26 mouse cellular contexts compared by ENCODE assay signal in the genomic region with DNA sequence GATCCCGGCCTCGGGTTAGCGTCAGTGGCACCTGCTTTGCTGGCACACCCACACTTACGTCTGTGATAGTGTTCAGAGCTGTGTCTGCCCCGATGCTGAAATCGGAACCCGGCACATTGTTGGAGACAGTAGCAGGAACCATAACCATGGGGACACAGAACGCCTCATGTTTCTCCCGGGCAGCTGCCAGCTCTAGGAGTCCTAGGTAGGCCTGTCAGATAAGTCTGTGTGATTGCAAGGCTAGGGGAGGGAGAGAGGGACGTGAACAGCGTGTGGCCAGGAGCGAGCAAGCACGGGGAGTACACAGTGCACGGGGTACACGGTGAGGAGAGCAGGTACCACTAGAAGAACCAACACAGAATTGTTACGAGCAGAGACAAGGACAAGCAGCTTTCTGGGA. TPM values are rescaled to one million over a fixed set of nuclear protein-coding genes. Genes with fewer than 3 reads are reported as not detected.
DNase-seq lines count a peak whose midpoint lies in the region; ATAC-seq lines count a peak whose summit lies in the region.
"Had no signal": no experiment of that assay in that cellular context is flagged by ENCODE, and none has a peak within 500 bp of the region (broad histone marks: within the 10 kb centered on the region; RNA-seq: fewer than 3 reads in every experiment).

No protein-coding gene starts in this region.

- no peaks in the 10 kb centered on the region for H3K9me3 ChIP-seq in limb, embryonic 15.5 days
- H3K9me3 ChIP-seq in limb, embryonic 10.5 days (replicated peaks): no peaks in the 10 kb centered on the region
- H3K9me3 ChIP-seq: embryonic facial prominence, embryonic 13.5 days; kidney, embryonic 15.5 days; liver, embryonic 13.5 days; midbrain, embryonic 13.5 days; stomach, embryonic 15.5 days had no signal

- no peaks in the 10 kb centered on the region for H3K36me3 ChIP-seq in limb, embryonic 15.5 days
- no peaks in the 10 kb centered on the region for H3K36me3 ChIP-seq in limb, embryonic 10.5 days
- H3K36me3 ChIP-seq: embryonic facial prominence, embryonic 13.5 days; kidney, embryonic 15.5 days; liver, embryonic 13.5 days; midbrain, embryonic 13.5 days; stomach, embryonic 15.5 days had no signal

- no peaks in the 10 kb centered on the region for H3K4me1 ChIP-seq in limb, embryonic 15.5 days
- no peaks in the 10 kb centered on the region for H3K4me1 ChIP-seq in limb, embryonic 10.5 days
- H3K4me1 ChIP-seq: embryonic facial prominence, embryonic 13.5 days; kidney, embryonic 15.5 days; liver, embryonic 13.5 days; midbrain, embryonic 13.5 days; stomach, embryonic 15.5 days had no signal

- H3K27me3 ChIP-seq in limb, embryonic 15.5 days: no peaks in the 10 kb centered on the region
- no peaks in the 10 kb centered on the region for H3K27me3 ChIP-seq in limb, embryonic 10.5 days (ENCODE audit: low read depth, poor library complexity, severe bottlenecking)
- H3K27me3 ChIP-seq: embryonic facial prominence, embryonic 13.5 days; kidney, embryonic 15.5 days; liver, embryonic 13.5 days; midbrain, embryonic 13.5 days; stomach, embryonic 15.5 days had no signal

- ATAC-seq in frontal cortex, adult (ENCODE audit: low TSS enrichment): peak; percentile 28; the same call in 1 of the 2 replicates
- ATAC-seq in limb, embryonic 15.5 days (ENCODE audit: insufficient number of reproducible peaks, low FRiP score, low TSS enrichment, low read depth): 0 out of 2 replicates have a peak, but pooled peaks have one; percentile 35
- ATAC-seq: forebrain, embryonic 16.5 days; hindbrain, embryonic 16.5 days; lung, postnatal 0 days; midbrain, embryonic 13.5 days had no signal

- no peak overlapping the region for H3K4me2 ChIP-seq in limb, embryonic 15.5 days
- H3K4me2 ChIP-seq: embryonic facial prominence, embryonic 13.5 days; kidney, embryonic 15.5 days; liver, embryonic 13.5 days; midbrain, embryonic 13.5 days; stomach, embryonic 15.5 days had no signal

- no peak for DNase-seq in frontal cortex, postnatal 36 days (ENCODE audit: low spot score in 2 of 2)
- DNase-seq in limb, embryonic 10.5 days (ENCODE audit: low spot score): no peak
- peak; percentile 29 to 37 for DNase-seq in heart, postnatal 10 days
- DNase-seq in left cerebral cortex, adult 18-20 months (ENCODE audit: low spot score in 2 of 2): no peak
- no peak for DNase-seq in layer of hippocampus, postnatal 36 days
- DNase-seq: adrenal gland, postnatal 14 days; cerebellum, adult 11-12 months; cerebellum, adult 9-11 months; embryo, embryonic 11 days; gastrocnemius, postnatal 10 days; kidney, adult 18-20 months; kidney, postnatal 25 days; liver, embryonic 13.5 days; lung, adult 18-20 months; lung, postnatal 4 days; right cerebral cortex, postnatal 14 days had no signal

- 85% methylated on average over 16 of the region's 16 CpGs for WGBS in limb, embryonic 15.5 days
- WGBS in limb, embryonic 10.5 days: 93% methylated on average over 16 of the region's 16 CpGs

- H3K4me3 ChIP-seq in limb, embryonic 15.5 days: no peak overlapping the region
- H3K4me3 ChIP-seq in limb, embryonic 10.5 days: no peak overlapping the region
- H3K4me3 ChIP-seq: embryonic facial prominence, embryonic 13.5 days; erythroblast, embryonic 14.5 days; kidney, embryonic 15.5 days; liver, embryonic 13.5 days; midbrain, embryonic 13.5 days; stomach, embryonic 15.5 days had no signal

- no peak overlapping the region for H3K27ac ChIP-seq in limb, embryonic 15.5 days
- no peak overlapping the region for H3K27ac ChIP-seq in limb, embryonic 10.5 days
- H3K27ac ChIP-seq: embryonic facial prominence, embryonic 13.5 days; kidney, embryonic 15.5 days; liver, embryonic 13.5 days; midbrain, embryonic 13.5 days; stomach, embryonic 15.5 days had no signal

- intact Hi-C loops in heart, postnatal 10 days (cut with DNase I): no loop called here

- no peak overlapping the region for H3K9ac ChIP-seq in limb, embryonic 15.5 days
- H3K9ac ChIP-seq: embryonic facial prominence, embryonic 13.5 days; kidney, embryonic 15.5 days; liver, embryonic 13.5 days; midbrain, embryonic 13.5 days; stomach, embryonic 15.5 days had no signal

RNA-seq across cellular contexts. Expression of gene Pitrm1, which starts 49.9 kb away (rescaled TPM):
- 68.5 and 72.3 TPM in 2 replicates for polyA plus RNA-seq in limb, embryonic 15.5 days (2015; fragmentation: Nextera tagmentation; extraction: Ambion mirVana)
- polyA plus RNA-seq in limb, embryonic 10.5 days (2016; fragmentation: Nextera tagmentation; extraction: Ambion mirVana): 129 and 148 TPM in 2 replicates
- total RNA-seq in heart, postnatal 10 days (2021): 10 to 100 TPM; 59.7 to 64.7 TPM
- 10 to 100 TPM; 55.5 to 58.2 TPM for total RNA-seq in left cerebral cortex, adult 18-20 months (2021)
- 10 to 100 TPM; 46.7 to 53.7 TPM for total RNA-seq in layer of hippocampus, postnatal 36 days (2021)

RNA-seq across cellular contexts. Expression of gene Pfkp, which starts 50.8 kb away (rescaled TPM):
- polyA plus RNA-seq in limb, embryonic 15.5 days (2015; fragmentation: Nextera tagmentation; extraction: Ambion mirVana): 26.7 and 35.5 TPM in 2 replicates
- polyA plus RNA-seq in limb, embryonic 10.5 days (2016; fragmentation: Nextera tagmentation; extraction: Ambion mirVana): 5.5 and 5.9 TPM in 2 replicates
- total RNA-seq in heart, postnatal 10 days (2021): 10 to 100 TPM; 67.3 to 78.2 TPM
- total RNA-seq in left cerebral cortex, adult 18-20 months (2021): 100 to 1,000 TPM; 318 to 320 TPM
- total RNA-seq in layer of hippocampus, postnatal 36 days (2021): 100 to 1,000 TPM; 199 to 210 TPM

Comparison
In these comparisons a context has a peak if more than half of its experiments do, and no peak if none do; other contexts are left out.
1. DNase-seq: peak in heart, postnatal 10 days (2 of 2); none in frontal cortex, postnatal 36 days (0 of 2), limb, embryonic 10.5 days (single experiment), left cerebral cortex, adult 18-20 months (0 of 2) and layer of hippocampus, postnatal 36 days (0 of 2).